In the genomic region with DNA sequence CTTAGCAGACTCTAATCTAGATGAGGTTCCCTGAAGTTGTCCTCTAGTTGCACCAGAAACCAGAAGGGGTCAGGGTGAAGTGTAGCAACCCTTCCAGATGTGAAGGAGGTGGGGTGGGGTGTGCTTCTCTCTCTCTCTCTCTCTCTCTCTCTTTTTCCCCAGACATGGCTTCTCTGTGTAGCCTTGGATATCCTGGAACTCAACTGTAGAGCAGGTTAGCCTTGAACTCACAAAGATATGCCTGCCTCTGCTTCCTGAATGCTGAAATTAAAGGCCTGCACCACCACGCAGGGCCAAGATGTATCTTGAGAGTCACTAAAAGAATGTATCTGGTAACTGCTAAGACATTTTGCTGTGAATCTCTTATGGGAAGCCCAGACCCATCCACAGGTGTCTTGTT, we compare ENCODE assay signal across 11 mouse cellular contexts. TPM values are rescaled to one million over a fixed set of nuclear protein-coding genes. Genes with fewer than 3 reads are reported as not detected.
A peak's percentile ranks its signal among the peaks of the same experiment; 100 is the strongest.
DNase-seq lines count a peak whose midpoint lies in the region; ATAC-seq lines count a peak whose summit lies in the region.
"Had no signal": no experiment of that assay in that cellular context is flagged by ENCODE, and none has a peak within 500 bp of the region (broad histone marks: within the 10 kb centered on the region; RNA-seq: fewer than 3 reads in every experiment).

No protein-coding gene starts in this region.

- H3K4me3 ChIP-seq in heart, embryonic 15.5 days, result peak overlapping the region; percentile 62; the same call in 1 of the 2 replicates
- no peak overlapping the region for H3K4me3 ChIP-seq in neural tube, embryonic 15.5 days (replicated peaks)
- no peak overlapping the region for H3K4me3 ChIP-seq in stomach, embryonic 15.5 days (replicated peaks)
- H3K4me3 ChIP-seq in forebrain, embryonic 13.5 days, result no peak overlapping the region

- H3K27me3 ChIP-seq in heart, embryonic 15.5 days, result no peaks in the 10 kb centered on the region
- H3K27me3 ChIP-seq in neural tube, embryonic 15.5 days (replicated peaks), result no peaks in the 10 kb centered on the region
- no peaks in the 10 kb centered on the region for H3K27me3 ChIP-seq in stomach, embryonic 15.5 days (replicated peaks)
- no peaks in the 10 kb centered on the region for H3K27me3 ChIP-seq in forebrain, embryonic 13.5 days
- H3K27me3 ChIP-seq: embryonic facial prominence, embryonic 12.5 days had no signal

- H3K27ac ChIP-seq in heart, embryonic 15.5 days, result no peak overlapping the region
- H3K27ac ChIP-seq in neural tube, embryonic 15.5 days (replicated peaks), result no peak overlapping the region
- H3K27ac ChIP-seq in stomach, embryonic 15.5 days, result no peak overlapping the region
- H3K27ac ChIP-seq in forebrain, embryonic 13.5 days, result no peak overlapping the region
- H3K27ac ChIP-seq: embryonic facial prominence, embryonic 12.5 days; hindbrain, embryonic 14.5 days had no signal

- peaks cover 25% of the 10 kb centered on the region for H3K4me1 ChIP-seq in heart, embryonic 15.5 days (replicated peaks)
- peaks cover 13% of the 10 kb centered on the region for H3K4me1 ChIP-seq in neural tube, embryonic 15.5 days
- 0 out of 2 replicates have a peak, but pooled peaks cover 4% of the 10 kb centered on the region for H3K4me1 ChIP-seq in stomach, embryonic 15.5 days
- H3K4me1 ChIP-seq in forebrain, embryonic 13.5 days, result peaks cover 22% of the 10 kb centered on the region

- WGBS in heart, embryonic 15.5 days, result 81% methylated on average over 1 of the region's 1 CpGs
- WGBS in neural tube, embryonic 15.5 days, result 93% methylated on average over 1 of the region's 1 CpGs
- WGBS in stomach, embryonic 15.5 days, result 91% methylated on average over 1 of the region's 1 CpGs
- WGBS in forebrain, embryonic 13.5 days, result 84% methylated on average over 1 of the region's 1 CpGs

- no peaks in the 10 kb centered on the region for H3K9me3 ChIP-seq in heart, embryonic 15.5 days (replicated peaks)
- no peaks in the 10 kb centered on the region for H3K9me3 ChIP-seq in neural tube, embryonic 15.5 days (replicated peaks)
- H3K9me3 ChIP-seq in stomach, embryonic 15.5 days, result no peaks in the 10 kb centered on the region
- no peaks in the 10 kb centered on the region for H3K9me3 ChIP-seq in forebrain, embryonic 13.5 days (replicated peaks)
- H3K9me3 ChIP-seq: embryonic facial prominence, embryonic 12.5 days had no signal

- DNase-seq in cerebellum, adult 11 months, result peak; percentile 7
- no peak for DNase-seq in cerebellum, adult 18-20 months
- DNase-seq in heart, adult 9 months (ENCODE audit: low spot score in 2 of 2), result no peak
- no peak for DNase-seq in neural tube, embryonic 10.5 days (ENCODE audit: extremely low spot score, low spot score)

- no peak for ATAC-seq in heart, embryonic 15.5 days (replicated peaks; ENCODE audit: insufficient number of reproducible peaks, insufficient read depth, low FRiP score, low read depth)
- ATAC-seq in neural tube, embryonic 15.5 days (ENCODE audit: low FRiP score), result no peak
- no peak for ATAC-seq in stomach, embryonic 15.5 days (ENCODE audit: insufficient read depth, low FRiP score, low read depth)
- ATAC-seq in forebrain, embryonic 13.5 days, result no peak

- no peaks in the 10 kb centered on the region for H3K36me3 ChIP-seq in heart, embryonic 15.5 days
- no peaks in the 10 kb centered on the region for H3K36me3 ChIP-seq in neural tube, embryonic 15.5 days
- H3K36me3 ChIP-seq in stomach, embryonic 15.5 days, result no peaks in the 10 kb centered on the region
- no peaks in the 10 kb centered on the region for H3K36me3 ChIP-seq in forebrain, embryonic 13.5 days (ENCODE audit: poor library complexity, severe bottlenecking)
- H3K36me3 ChIP-seq: embryonic facial prominence, embryonic 12.5 days had no signal

- H3K4me2 ChIP-seq in heart, embryonic 15.5 days, result no peak overlapping the region
- H3K4me2 ChIP-seq in neural tube, embryonic 15.5 days, result peak overlapping the region; percentile 72; the same call in 1 of the 2 replicates
- peak overlapping the region; percentile 61; the same call in 1 of the 2 replicates for H3K4me2 ChIP-seq in stomach, embryonic 15.5 days
- no peak overlapping the region for H3K4me2 ChIP-seq in forebrain, embryonic 13.5 days

- no peak overlapping the region for H3K9ac ChIP-seq in heart, embryonic 15.5 days
- no peak overlapping the region for H3K9ac ChIP-seq in neural tube, embryonic 15.5 days (replicated peaks)
- H3K9ac ChIP-seq in stomach, embryonic 15.5 days, result no peak overlapping the region
- H3K9ac ChIP-seq in forebrain, embryonic 13.5 days, result no peak overlapping the region
- H3K9ac ChIP-seq: embryonic facial prominence, embryonic 12.5 days; forebrain, postnatal 0 days had no signal

RNA-seq across cellular contexts. Expression of a gene that starts 1.3 kb away (rescaled TPM):
- polyA plus RNA-seq in heart, embryonic 15.5 days (2015; fragmentation: Nextera tagmentation; extraction: Ambion mirVana), result 50.7 and 54.9 TPM in 2 replicates
- 21.8 and 27.4 TPM in 2 replicates for polyA plus RNA-seq in neural tube, embryonic 15.5 days (2015; fragmentation: Nextera tagmentation; extraction: Ambion mirVana)
- 46.9 and 50.7 TPM in 2 replicates for polyA plus RNA-seq in stomach, embryonic 15.5 days (2015; fragmentation: Nextera tagmentation; extraction: Ambion mirVana)
- 21.8 and 26.8 TPM in 2 replicates for polyA plus RNA-seq in forebrain, embryonic 13.5 days (2015; fragmentation: Nextera tagmentation; extraction: Ambion mirVana)

Comparison
In these comparisons a context has a peak if more than half of its experiments do, and no peak if none do; other contexts are left out.
1. H3K4me2 ChIP-seq: peak in neural tube, embryonic 15.5 days (single experiment) and stomach, embryonic 15.5 days (single experiment); none in heart, embryonic 15.5 days (single experiment) and forebrain, embryonic 13.5 days (single experiment).